ENCODE assay signal across 8 mouse cellular contexts in genomic region chr19:8892829-8893766, GRCm38 (mm10). TPM values are rescaled to one million over a fixed set of nuclear protein-coding genes. Genes with fewer than 3 reads are reported as not detected.
DNase-seq lines count a peak whose midpoint lies in the region; ATAC-seq and TF ChIP-seq lines count a peak whose summit lies in the region.

Gene Ints5, plus strand, starts transcription at chr19:8893005.

- H3K4me3 ChIP-seq in bone marrow macrophage, adult 2 months (ENCODE audit: insufficient read depth, low read length): peak within 1 kb of the TSS; percentile 98
- H3K4me3 ChIP-seq in embryonic facial prominence, embryonic 15.5 days (replicated peaks): peak within 1 kb of the TSS; percentile 88
- H3K4me3 ChIP-seq in kidney, embryonic 14.5 days (ENCODE audit: low read length): peak within 1 kb of the TSS; percentile 96
- peak within 1 kb of the TSS; percentile 79 for H3K4me3 ChIP-seq in limb, embryonic 15.5 days
- peak within 1 kb of the TSS; percentile 82 for H3K4me3 ChIP-seq in midbrain, postnatal 0 days (ENCODE audit: low read depth, low read length)

- H3K4me2 ChIP-seq in embryonic facial prominence, embryonic 15.5 days (replicated peaks): peak within 1 kb of the TSS; percentile 72
- H3K4me2 ChIP-seq in kidney, embryonic 14.5 days (replicated peaks; ENCODE audit: low read depth, low read length): peak within 1 kb of the TSS; percentile 79
- peak within 1 kb of the TSS; percentile 79 for H3K4me2 ChIP-seq in limb, embryonic 15.5 days
- peak within 1 kb of the TSS; percentile 97 for H3K4me2 ChIP-seq in midbrain, postnatal 0 days (ENCODE audit: low read depth, low read length, poor library complexity, severe bottlenecking)

- peak within 1 kb of the TSS; percentile 89 for H3K9ac ChIP-seq in embryonic facial prominence, embryonic 15.5 days
- H3K9ac ChIP-seq in kidney, embryonic 14.5 days (ENCODE audit: low read depth, low read length): peak within 1 kb of the TSS; percentile 93
- H3K9ac ChIP-seq in limb, embryonic 15.5 days: peak within 1 kb of the TSS; percentile 84
- peak within 1 kb of the TSS; percentile 89 for H3K9ac ChIP-seq in midbrain, postnatal 0 days (replicated peaks; ENCODE audit: low read length, poor library complexity, severe bottlenecking)

- H3K27me3 ChIP-seq in embryonic facial prominence, embryonic 15.5 days: no peaks in the 10 kb centered on the region
- H3K27me3 ChIP-seq in kidney, embryonic 14.5 days (ENCODE audit: control insufficient read depth, insufficient read depth, low read length): no peaks in the 10 kb centered on the region
- no peaks in the 10 kb centered on the region for H3K27me3 ChIP-seq in limb, embryonic 15.5 days
- no peaks in the 10 kb centered on the region for H3K27me3 ChIP-seq in midbrain, postnatal 0 days (ENCODE audit: insufficient read depth, low read length)

- no peaks in the 10 kb centered on the region for H3K9me3 ChIP-seq in embryonic facial prominence, embryonic 15.5 days (replicated peaks)
- H3K9me3 ChIP-seq in kidney, embryonic 14.5 days (ENCODE audit: control insufficient read depth, low read length): no peaks in the 10 kb centered on the region
- no peaks in the 10 kb centered on the region for H3K9me3 ChIP-seq in limb, embryonic 15.5 days
- no peaks in the 10 kb centered on the region for H3K9me3 ChIP-seq in midbrain, postnatal 0 days (ENCODE audit: low read length)

- 2% methylated on average over 54 of the region's 54 CpGs for WGBS in embryonic facial prominence, embryonic 15.5 days
- 3% methylated on average over 54 of the region's 54 CpGs for WGBS in kidney, embryonic 14.5 days
- 2% methylated on average over 54 of the region's 54 CpGs for WGBS in limb, embryonic 15.5 days
- WGBS in midbrain, postnatal 0 days: 2% methylated on average over 54 of the region's 54 CpGs

- ATAC-seq in embryonic facial prominence, embryonic 15.5 days (ENCODE audit: insufficient number of reproducible peaks, low FRiP score, low TSS enrichment, low read depth): peak; percentile 40
- ATAC-seq in kidney, embryonic 14.5 days (ENCODE audit: low FRiP score, low TSS enrichment): peak; percentile 50; the same call in 1 of the 2 replicates
- ATAC-seq in limb, embryonic 15.5 days (ENCODE audit: insufficient number of reproducible peaks, low FRiP score, low TSS enrichment, low read depth): peak; percentile 30; the same call in 1 of the 2 replicates
- peak; percentile 58 for ATAC-seq in midbrain, postnatal 0 days (ENCODE audit: low FRiP score)

- peaks cover 6% of the 10 kb centered on the region; the same call in 1 of the 2 replicates for H3K4me1 ChIP-seq in bone marrow macrophage, adult 2 months (ENCODE audit: control insufficient read depth, insufficient read depth, low read length)
- peaks cover 35% of the 10 kb centered on the region for H3K4me1 ChIP-seq in embryonic facial prominence, embryonic 15.5 days
- peaks cover 12% of the 10 kb centered on the region for H3K4me1 ChIP-seq in kidney, embryonic 14.5 days (ENCODE audit: control insufficient read depth, insufficient read depth, low read length)
- peaks cover 37% of the 10 kb centered on the region for H3K4me1 ChIP-seq in limb, embryonic 15.5 days
- peaks cover 6% of the 10 kb centered on the region for H3K4me1 ChIP-seq in midbrain, postnatal 0 days (ENCODE audit: insufficient read depth, low read length)

- DNase-seq in B cell, adult 2 months: peak; percentile 87 to 88
- DNase-seq in heart, adult 9 months (ENCODE audit: low spot score in 2 of 2): peak; percentile 81 to 84
- peak; percentile 93 for DNase-seq in midbrain, postnatal 0 days (ENCODE audit: low spot score)
- DNase-seq in spleen, postnatal 10 days (ENCODE audit: low spot score in 2 of 2): peak; percentile 86 to 90

- peak within 1 kb of the TSS; percentile 64 for H3K27ac ChIP-seq in bone marrow macrophage, adult 2 months (ENCODE audit: insufficient read depth, low read depth, low read length)
- H3K27ac ChIP-seq in embryonic facial prominence, embryonic 15.5 days (replicated peaks): peak within 1 kb of the TSS; percentile 90
- H3K27ac ChIP-seq in kidney, embryonic 14.5 days (ENCODE audit: low read depth, low read length): peak within 1 kb of the TSS; percentile 89
- peak within 1 kb of the TSS; percentile 90 for H3K27ac ChIP-seq in limb, embryonic 15.5 days
- peak within 1 kb of the TSS; percentile 89 for H3K27ac ChIP-seq in midbrain, postnatal 0 days (ENCODE audit: low read depth, low read length)

- TF ChIP-seq POLR2A in bone marrow macrophage, adult 2 months (IDR thresholded peaks at IDR 0.05; ENCODE audit: borderline replicate concordance, low read depth, low read length): no peak; the same call in 1 of the 2 replicates

- no peak for TF ChIP-seq CTCF in bone marrow macrophage, adult 2 months (IDR thresholded peaks at IDR 0.05; ENCODE audit: low read depth, low read length)
- TF ChIP-seq CTCF in midbrain, postnatal 0 days (IDR thresholded peaks at IDR 0.05): no peak

- peaks cover 37% of the 10 kb centered on the region for H3K36me3 ChIP-seq in embryonic facial prominence, embryonic 15.5 days
- H3K36me3 ChIP-seq in kidney, embryonic 14.5 days (ENCODE audit: control insufficient read depth, insufficient read depth, low read length): peaks cover 35% of the 10 kb centered on the region
- H3K36me3 ChIP-seq in limb, embryonic 15.5 days: peaks cover 30% of the 10 kb centered on the region
- peaks cover 5% of the 10 kb centered on the region; the same call in 1 of the 2 replicates for H3K36me3 ChIP-seq in midbrain, postnatal 0 days (ENCODE audit: insufficient read depth, low read length)

RNA-seq across cellular contexts. Expression of gene Ints5, which starts in this region (rescaled TPM):
- polyA plus RNA-seq in bone marrow macrophage, adult 2 months (2012; ENCODE audit: insufficient read depth, insufficient read length, missing spikeins): 11.5 and 11.8 TPM in 2 replicates
- 42.7 and 45.8 TPM in 2 replicates for polyA plus RNA-seq in embryonic facial prominence, embryonic 15.5 days (2015; fragmentation: Nextera tagmentation; extraction: Ambion mirVana)
- polyA plus RNA-seq in kidney, embryonic 14.5 days (2014; fragmentation: Nextera tagmentation; extraction: Ambion mirVana): 27.7 and 38.2 TPM in 2 replicates
- 38.6 and 42.0 TPM in 2 replicates for polyA plus RNA-seq in limb, embryonic 15.5 days (2015; fragmentation: Nextera tagmentation; extraction: Ambion mirVana)
- 30.3 and 37.8 TPM in 2 replicates for total RNA-seq in midbrain, postnatal 0 days (2014; rRNA removed)
- 20.2 and 21.8 TPM in 2 replicates for polyA plus RNA-seq in midbrain, postnatal 0 days (2015; fragmentation: Nextera tagmentation; extraction: Ambion mirVana)

Comparison
In these comparisons a context has a peak if more than half of its experiments do, and no peak if none do; other contexts are left out.
1. Peak in every context shown above with its lines: DNase-seq, ATAC-seq, H3K4me3 ChIP-seq and H3K27ac ChIP-seq.